Mouse (Mus musculus) layer of hippocampus, adult 9-11 months (tissue): ENCODE measurements at regions not wholly inside any gene's neighbourhood (a gene's known extent, or its start where the extent isn't known, plus 50 kb on each side); places are given as distances from the start of the nearest gene placed in this dataset.

Experiments
- DNase-seq: peaks from one replicate; pipeline ENCODE4 v3.0.0; 2022

- DNase-seq: peak; percentile 42
Measured at GRCm38 (mm10) chr7:55710872-55711558, 57.0 kb upstream of the Siglech start.
